Mouse (Mus musculus): ENCODE results near the gene Dab2ip.

DNA sequence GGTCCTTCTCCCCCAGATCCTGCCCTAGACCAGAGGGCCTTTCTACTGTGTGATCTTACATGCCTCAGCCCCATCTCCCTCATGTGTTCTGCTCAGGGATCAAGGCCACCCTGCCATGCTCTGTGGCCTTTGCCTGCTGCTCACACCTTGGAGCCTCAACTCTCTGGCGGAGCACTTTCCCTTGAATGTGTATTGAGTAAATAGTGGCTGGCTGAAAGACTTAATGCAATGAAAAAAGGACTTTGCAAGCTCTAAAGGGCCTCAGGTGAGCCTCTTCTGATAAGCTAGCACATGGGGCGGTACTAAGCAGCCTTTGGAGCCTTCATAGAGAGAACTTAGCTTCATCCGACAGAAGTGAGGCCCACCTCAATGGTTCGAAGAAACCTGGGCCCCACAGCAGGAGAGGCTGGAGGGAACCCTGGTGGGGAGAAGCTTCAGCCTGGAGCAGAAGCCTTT is 9.7 kb downstream of the Dab2ip start:
- TF ChIP-seq CTCF (IDR thresholded peaks at IDR 0.05; ENCODE audit: low read depth, low read length) (no peak), POLR2A (IDR thresholded peaks at IDR 0.05; ENCODE audit: extremely low read depth, insufficient read depth, low read length) (no peak)

Measured in liver, adult 2 months (tissue).